Mouse (Mus musculus): Measurements from ENCODE around the gene Wrap73. TPM values are rescaled to one million over a fixed set of nuclear protein-coding genes. Genes with fewer than 3 reads are reported as not detected.

The Wrap73 gene
- polyA plus RNA-seq, 1 experiment from 2014 or later = 33.2 TPM

- Histone ChIP-seq H3K4me1 (no peaks in the 10 kb centered on the region), H3K27ac (no peak overlapping the region), H3K9me3 (no peaks in the 10 kb centered on the region), H3K36me3 (no peaks in the 10 kb centered on the region), H3K4me3 (no peak overlapping the region), H3K27me3 (ENCODE audit: insufficient read depth, poor library complexity, severe bottlenecking) (peaks cover 56% of the 10 kb centered on the region)
- DNase-seq (ENCODE audit: low spot score) = no peak
- 67% methylated on average over 11 of the region's 11 CpGs for WGBS
Measured at GRCm38 (mm10) chr4:154121800-154122199, 20.4 kb upstream of the Wrap73 start.

DNA sequence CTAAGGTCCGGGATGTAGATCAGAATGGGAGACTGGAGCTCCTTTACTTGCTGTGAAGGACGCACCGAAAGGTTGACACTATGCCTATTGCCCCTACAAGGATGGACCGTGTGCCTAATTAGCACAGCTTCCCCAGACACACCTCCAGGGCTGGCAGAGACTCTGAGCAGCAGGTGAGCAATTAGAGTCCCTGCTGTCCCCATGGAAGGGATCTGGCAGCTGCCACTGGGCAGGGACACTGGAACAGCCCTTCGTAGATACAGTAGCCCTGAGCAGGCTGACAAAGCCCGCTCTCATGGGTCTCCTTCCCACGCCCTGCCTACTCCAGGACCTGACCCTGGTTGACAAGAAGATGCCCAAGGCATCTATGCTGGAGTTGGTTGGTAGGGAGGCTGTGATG lies 19.8 kb upstream of the Wrap73 start:
- Histone ChIP-seq H3K9me3 (no peaks in the 10 kb centered on the region), H3K4me3 (no peak overlapping the region), H3K4me1 (no peaks in the 10 kb centered on the region), H3K27me3 (ENCODE audit: insufficient read depth, poor library complexity, severe bottlenecking) (peaks cover 58% of the 10 kb centered on the region), H3K27ac (no peak overlapping the region), H3K36me3 (no peaks in the 10 kb centered on the region)
- WGBS = 69% methylated on average over 7 of the region's 7 CpGs
- DNase-seq (ENCODE audit: low spot score) = no peak

DNA sequence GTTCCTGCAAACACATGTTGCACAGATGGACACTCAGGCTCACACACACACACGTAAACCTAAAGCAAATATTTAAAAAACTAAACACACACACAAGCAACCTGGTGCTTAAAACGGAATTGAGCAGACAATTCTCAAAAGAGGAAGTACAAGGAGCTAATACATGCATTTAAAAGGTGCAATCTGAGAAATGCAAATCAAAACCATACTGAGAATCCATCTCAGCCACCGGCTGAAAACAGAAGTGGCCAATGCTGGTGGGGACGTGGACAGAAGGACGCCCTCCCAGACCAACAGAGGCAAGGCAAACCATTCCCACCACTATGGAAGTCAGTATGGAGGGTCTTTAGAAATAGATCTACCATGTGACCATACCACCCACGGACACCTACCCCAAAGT lies 18.6 kb upstream of the Wrap73 start:
- H3K4me1 ChIP-seq = no peaks in the 10 kb centered on the region
- WGBS = 78% methylated on average over 6 of the region's 6 CpGs
- no peaks in the 10 kb centered on the region for H3K9me3 ChIP-seq
- peaks cover 53% of the 10 kb centered on the region for H3K27me3 ChIP-seq (ENCODE audit: insufficient read depth, poor library complexity, severe bottlenecking)
- H3K27ac ChIP-seq = no peak overlapping the region
- H3K36me3 ChIP-seq = no peaks in the 10 kb centered on the region
- H3K4me3 ChIP-seq = no peak overlapping the region
- DNase-seq (ENCODE audit: low spot score) = no peak

DNA sequence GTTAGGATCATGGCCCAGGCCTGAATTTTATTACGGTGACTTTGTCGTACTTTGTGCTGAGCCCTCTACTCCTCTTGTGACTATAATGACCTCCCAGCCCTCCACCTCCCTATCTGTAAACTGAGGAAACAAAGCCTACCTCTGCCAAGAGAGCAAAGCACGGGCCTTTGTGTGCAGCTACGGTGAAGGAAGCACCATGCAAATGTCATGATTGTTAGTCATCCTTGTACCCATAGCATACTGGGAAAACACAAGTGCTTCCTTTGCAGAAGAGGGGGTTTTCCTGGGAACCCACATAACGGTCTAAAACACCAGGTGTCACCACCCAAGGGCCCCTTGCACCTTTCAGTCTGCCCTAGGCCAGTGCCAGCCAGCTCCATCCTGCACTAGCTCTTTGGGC lies 17.0 kb upstream of the Wrap73 start:
- Histone ChIP-seq H3K36me3 (no peaks in the 10 kb centered on the region), H3K4me3 (no peak overlapping the region), H3K4me1 (no peaks in the 10 kb centered on the region), H3K9me3 (no peaks in the 10 kb centered on the region), H3K27me3 (ENCODE audit: insufficient read depth, poor library complexity, severe bottlenecking) (peaks cover 52% of the 10 kb centered on the region), H3K27ac (no peak overlapping the region)
- WGBS = 68% methylated on average over 5 of the region's 5 CpGs
- DNase-seq (ENCODE audit: low spot score) = no peak

- no peaks in the 10 kb centered on the region for H3K9me3 ChIP-seq
- no peaks in the 10 kb centered on the region for H3K36me3 ChIP-seq
- H3K27ac ChIP-seq = no peak overlapping the region
- no peak for DNase-seq (ENCODE audit: low spot score)
- no peaks in the 10 kb centered on the region for H3K4me1 ChIP-seq
- 69% methylated on average over 3 of the region's 3 CpGs for WGBS
- no peak overlapping the region for H3K4me3 ChIP-seq
- H3K27me3 ChIP-seq (ENCODE audit: insufficient read depth, poor library complexity, severe bottlenecking) = peaks cover 48% of the 10 kb centered on the region
Measured at GRCm38 (mm10) chr4:154127273-154127672, 14.9 kb upstream of the Wrap73 start.

DNA sequence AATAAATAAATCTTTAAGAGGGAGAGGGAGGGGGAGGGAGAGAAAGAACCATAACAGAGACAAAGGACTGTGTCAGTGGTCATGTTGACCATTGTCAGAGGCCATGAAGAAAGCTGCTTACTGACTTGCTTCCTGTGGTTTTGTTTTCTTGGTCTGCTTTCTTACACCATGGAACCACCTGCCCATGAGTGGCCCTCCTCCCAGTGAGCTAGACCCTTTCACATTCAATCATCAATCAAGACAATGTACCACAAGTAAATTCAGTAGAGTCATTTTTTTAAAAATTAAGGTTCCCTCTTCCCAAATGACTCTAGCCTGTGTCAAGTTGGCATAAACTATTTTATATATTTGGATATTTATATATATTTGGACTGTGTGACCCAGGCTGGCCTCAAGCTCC lies 12.2 kb upstream of the Wrap73 start:
- Histone ChIP-seq H3K4me1 (no peaks in the 10 kb centered on the region), H3K4me3 (no peak overlapping the region), H3K27ac (no peak overlapping the region), H3K9me3 (no peaks in the 10 kb centered on the region), H3K27me3 (ENCODE audit: insufficient read depth, poor library complexity, severe bottlenecking) (peaks cover 47% of the 10 kb centered on the region), H3K36me3 (no peaks in the 10 kb centered on the region)
- DNase-seq (ENCODE audit: low spot score) = no peak

DNA sequence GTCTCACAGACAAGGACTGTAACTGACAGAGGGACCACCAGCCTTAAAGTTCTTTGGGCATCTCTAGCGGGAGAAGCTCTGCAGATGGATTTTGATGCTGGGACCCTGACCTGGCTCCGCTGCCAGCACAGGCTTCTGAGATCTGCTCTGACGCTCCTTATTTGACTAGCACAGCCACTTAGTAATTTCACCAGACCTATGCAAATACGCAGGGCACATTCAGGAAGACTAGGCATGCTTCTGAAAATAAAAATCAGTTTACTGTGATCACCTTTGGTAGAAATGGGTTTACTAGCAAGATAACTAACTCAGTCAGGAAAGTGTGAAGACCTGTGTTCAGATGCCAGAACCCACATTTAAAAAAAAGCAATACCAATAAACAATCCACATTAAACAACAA lies 10.3 kb upstream of the Wrap73 start:
- no peaks in the 10 kb centered on the region for H3K4me1 ChIP-seq

DNA sequence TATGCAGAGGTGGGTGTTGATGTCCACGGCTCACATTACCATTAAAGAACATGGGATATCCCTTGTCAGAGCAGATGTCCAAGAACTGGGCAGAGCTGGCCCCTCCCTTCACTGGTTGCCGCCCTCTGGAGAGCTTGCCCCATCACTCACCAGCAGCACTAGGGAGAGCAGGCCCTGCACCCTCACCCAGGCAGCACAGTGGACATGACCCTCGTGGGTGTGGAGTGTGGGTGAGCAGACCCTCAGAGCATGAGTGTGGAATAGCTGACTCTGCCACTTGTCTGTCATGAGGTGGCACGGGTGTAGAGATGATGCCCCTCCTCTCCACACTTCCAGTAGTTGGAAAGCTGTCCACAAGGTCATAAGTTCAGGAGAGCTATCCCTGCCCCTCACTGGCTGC lies 7.4 kb upstream of the Wrap73 start:
- WGBS = 70% methylated on average over 4 of the region's 4 CpGs
- no peak for DNase-seq (ENCODE audit: low spot score)
- no peaks in the 10 kb centered on the region for H3K36me3 ChIP-seq
- peaks cover 73% of the 10 kb centered on the region for H3K27me3 ChIP-seq (ENCODE audit: insufficient read depth, poor library complexity, severe bottlenecking)
- H3K4me3 ChIP-seq = no peak overlapping the region
- H3K4me1 ChIP-seq = peaks cover 6% of the 10 kb centered on the region
- H3K9me3 ChIP-seq = no peaks in the 10 kb centered on the region
- H3K27ac ChIP-seq = no peak overlapping the region

More for the DNA sequence above, 10.3 kb upstream of the Wrap73 start:
- H3K9me3 ChIP-seq = no peaks in the 10 kb centered on the region
- no peak overlapping the region for H3K27ac ChIP-seq
- 73% methylated on average over 4 of the region's 4 CpGs for WGBS
- DNase-seq (ENCODE audit: low spot score) = no peak
- no peak overlapping the region for H3K4me3 ChIP-seq
- H3K27me3 ChIP-seq (ENCODE audit: insufficient read depth, poor library complexity, severe bottlenecking) = peaks cover 59% of the 10 kb centered on the region
- H3K36me3 ChIP-seq = no peaks in the 10 kb centered on the region

DNA sequence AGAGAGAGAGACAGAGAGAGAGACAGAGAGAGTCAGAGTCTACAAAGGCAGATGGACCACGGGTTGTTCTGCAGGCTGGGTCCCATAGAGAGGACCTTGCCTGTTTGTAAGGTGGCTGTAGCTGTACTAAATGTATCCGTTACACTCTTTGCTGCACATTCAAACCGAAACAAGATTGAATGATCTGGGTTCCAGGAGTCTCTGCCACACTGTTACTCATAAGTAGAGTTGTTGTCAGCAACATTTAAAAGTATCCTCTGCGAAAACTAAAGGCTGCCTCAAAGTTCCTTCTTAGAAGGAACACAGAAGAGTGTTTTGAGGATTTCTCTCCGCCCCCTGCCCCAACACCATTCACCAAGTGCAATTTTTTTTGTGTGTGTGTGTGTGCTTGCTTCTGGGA lies 5.0 kb upstream of the Wrap73 start:
- 58% methylated on average over 5 of the region's 5 CpGs for WGBS
- H3K27me3 ChIP-seq (ENCODE audit: insufficient read depth, poor library complexity, severe bottlenecking) = peaks cover 91% of the 10 kb centered on the region

GRCm38 (mm10) chr4:154139671-154140181 lies 2.4 kb upstream of the Wrap73 start:
- H3K27me3 ChIP-seq (ENCODE audit: insufficient read depth, poor library complexity, severe bottlenecking) = peaks cover 79% of the 10 kb centered on the region
- no peaks in the 10 kb centered on the region for H3K9me3 ChIP-seq
- WGBS = 1% methylated on average over 43 of the region's 59 CpGs
- peaks cover 33% of the 10 kb centered on the region for H3K4me1 ChIP-seq
- H3K4me3 ChIP-seq = peak overlapping the region; percentile 87
- no peaks in the 10 kb centered on the region for H3K36me3 ChIP-seq
- H3K27ac ChIP-seq = peak overlapping the region; percentile 3; the same call in 1 of the 2 replicates
- no peak for DNase-seq (ENCODE audit: low spot score)

More for the DNA sequence above, 5.0 kb upstream of the Wrap73 start:
- no peak for DNase-seq (ENCODE audit: low spot score)
- H3K4me1 ChIP-seq = peaks cover 25% of the 10 kb centered on the region
- no peaks in the 10 kb centered on the region for H3K36me3 ChIP-seq
- H3K4me3 ChIP-seq = no peak overlapping the region
- no peak overlapping the region for H3K27ac ChIP-seq
- no peaks in the 10 kb centered on the region for H3K9me3 ChIP-seq

- H3K27me3 ChIP-seq (ENCODE audit: insufficient read depth, poor library complexity, severe bottlenecking) = peaks cover 76% of the 10 kb centered on the region
- 0% methylated on average over 4 of the region's 4 CpGs for WGBS
Measured at GRCm38 (mm10) chr4:154140182-154140212, 2.2 kb upstream of the Wrap73 start, which contains the start of gene Trp73. Trp73 (minus strand) TSS chr4:154140208.

GRCm38 (mm10) chr4:154140213-154141008 lies 1.8 kb upstream of the Wrap73 start:
- Histone ChIP-seq H3K4me1 (peaks cover 33% of the 10 kb centered on the region), H3K4me3 (peak overlapping the region; percentile 87), H3K36me3 (no peaks in the 10 kb centered on the region), H3K9me3 (no peaks in the 10 kb centered on the region), H3K27me3 (ENCODE audit: insufficient read depth, poor library complexity, severe bottlenecking) (peaks cover 72% of the 10 kb centered on the region), H3K27ac (peak overlapping the region; percentile 3; the same call in 1 of the 2 replicates)
- DNase-seq (ENCODE audit: low spot score) = no peak
- 2% methylated on average over 46 of the region's 46 CpGs for WGBS

More at GRCm38 (mm10) chr4:154140182-154140212, 2.2 kb upstream of the Wrap73 start, which contains the start of gene Trp73:
- Histone ChIP-seq H3K36me3 (no peaks in the 10 kb centered on the region), H3K27ac (peak within 1 kb of the TSS; percentile 3; the same call in 1 of the 2 replicates), H3K4me1 (peaks cover 33% of the 10 kb centered on the region), H3K9me3 (no peaks in the 10 kb centered on the region), H3K4me3 (peak within 1 kb of the TSS; percentile 87)
- no peak for DNase-seq (ENCODE audit: low spot score)

GRCm38 (mm10) chr4:154141009-154141867 lies 934 bp upstream of the Wrap73 start:
- WGBS = 3% methylated on average over 42 of the region's 42 CpGs
- Histone ChIP-seq H3K4me1 (peaks cover 33% of the 10 kb centered on the region), H3K27me3 (ENCODE audit: insufficient read depth, poor library complexity, severe bottlenecking) (peaks cover 64% of the 10 kb centered on the region), H3K9me3 (no peaks in the 10 kb centered on the region), H3K36me3 (peaks cover 3% of the 10 kb centered on the region), H3K27ac (no peak overlapping the region), H3K4me3 (peak overlapping the region; percentile 87)
- no peak for DNase-seq (ENCODE audit: low spot score)

All from heart, embryonic 10.5 days (tissue).